Mouse (Mus musculus): ENCODE data around the gene Cyp26b1. TPM values are rescaled to one million over a fixed set of nuclear protein-coding genes. Genes with fewer than 3 reads are reported as not detected.
A peak's percentile ranks its signal among the peaks of the same experiment; 100 is the strongest.

Gene Cyp26b1
- polyA plus RNA-seq, 1 experiment from 2014 or later = 10.2 TPM

DNA sequence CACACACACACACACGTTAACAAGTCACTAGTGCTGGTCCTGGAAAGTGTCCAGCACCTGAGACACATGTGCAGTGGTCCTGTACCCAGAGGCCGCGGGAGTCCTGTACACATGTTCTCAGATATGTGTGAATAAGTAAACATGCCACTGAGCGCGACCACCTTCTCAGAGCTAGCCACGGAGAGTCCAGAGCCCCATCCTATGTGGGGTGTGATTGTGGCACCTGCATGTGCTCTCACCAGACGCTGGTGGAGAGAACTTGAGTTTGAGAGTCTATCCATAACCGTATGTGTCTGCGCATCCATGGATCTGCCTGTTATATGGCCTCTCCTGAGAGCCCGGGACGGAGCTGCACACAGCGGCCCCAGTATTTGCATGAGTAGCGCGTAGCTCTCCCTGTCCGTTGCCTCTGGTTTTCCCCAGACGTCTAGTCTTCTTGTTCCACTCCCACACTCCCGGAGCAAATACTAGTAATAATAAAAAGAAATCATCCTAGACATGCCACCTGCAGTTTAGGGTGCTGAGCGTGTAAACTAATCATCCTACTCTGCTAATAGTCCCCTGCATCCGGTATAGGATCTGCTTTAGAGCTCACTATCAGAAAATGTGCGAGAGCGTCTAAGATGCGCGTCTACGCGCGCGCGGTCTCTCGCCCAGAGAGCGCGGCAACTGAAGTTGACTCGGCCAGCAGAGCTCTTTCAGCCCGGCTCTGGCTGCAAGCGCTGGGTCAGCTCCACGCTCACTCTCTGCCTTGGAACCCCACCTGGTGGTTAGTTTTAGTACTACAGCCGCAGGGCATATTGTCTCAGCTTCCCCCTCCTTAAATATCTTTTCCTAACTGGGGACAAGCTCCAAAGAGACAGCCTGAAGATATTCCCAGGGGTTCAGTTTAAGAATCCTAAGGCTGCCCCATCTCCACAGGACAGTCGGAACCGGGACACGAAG, 3.7 kb downstream of the Cyp26b1 start:
- WGBS = 4% methylated on average over 39 of the region's 39 CpGs
- peak; percentile 70 for ATAC-seq
- Histone ChIP-seq H3K4me2 (ENCODE audit: low read length) (peak overlapping the region; percentile 87), H3K9ac (ENCODE audit: low read depth, low read length) (no peak overlapping the region), H3K27me3 (ENCODE audit: control insufficient read depth, insufficient read depth, low read depth, low read length) (peaks cover 23% of the 10 kb centered on the region), H3K4me1 (ENCODE audit: control insufficient read depth, insufficient read depth, low read length) (peaks cover 51% of the 10 kb centered on the region), H3K27ac (ENCODE audit: low read length) (no peak overlapping the region), H3K4me3 (ENCODE audit: low read depth, low read length) (peak overlapping the region; percentile 47), H3K9me3 (replicated peaks; ENCODE audit: control insufficient read depth, low read length, poor library complexity, severe bottlenecking) (no peaks in the 10 kb centered on the region), H3K36me3 (ENCODE audit: control insufficient read depth, insufficient read depth, low read length) (no peaks in the 10 kb centered on the region)

GRCm38 (mm10) chr6:84588895-84589652, 4.6 kb downstream of the Cyp26b1 start:
- ATAC-seq = no peak

GRCm38 (mm10) chr6:84588221-84588894, 5.3 kb downstream of the Cyp26b1 start:
- WGBS = under 1% methylated on average over 41 of the region's 41 CpGs
- Histone ChIP-seq H3K27me3 (ENCODE audit: control insufficient read depth, insufficient read depth, low read depth, low read length) (peaks cover 30% of the 10 kb centered on the region), H3K4me1 (ENCODE audit: control insufficient read depth, insufficient read depth, low read length) (peaks cover 62% of the 10 kb centered on the region), H3K27ac (ENCODE audit: low read length) (no peak overlapping the region), H3K36me3 (ENCODE audit: control insufficient read depth, insufficient read depth, low read length) (no peaks in the 10 kb centered on the region), H3K9ac (ENCODE audit: low read depth, low read length) (no peak overlapping the region; the same call in 1 of the 2 replicates), H3K4me2 (ENCODE audit: low read length) (peak overlapping the region; percentile 87), H3K4me3 (ENCODE audit: low read depth, low read length) (peak overlapping the region; percentile 47), H3K9me3 (replicated peaks; ENCODE audit: control insufficient read depth, low read length, poor library complexity, severe bottlenecking) (no peaks in the 10 kb centered on the region)
- ATAC-seq = no peak

More at GRCm38 (mm10) chr6:84588895-84589652, 4.6 kb downstream of the Cyp26b1 start:
- Histone ChIP-seq H3K9ac (ENCODE audit: low read depth, low read length) (peak overlapping the region; percentile 47), H3K4me2 (ENCODE audit: low read length) (peak overlapping the region; percentile 87), H3K27ac (ENCODE audit: low read length) (no peak overlapping the region), H3K36me3 (ENCODE audit: control insufficient read depth, insufficient read depth, low read length) (no peaks in the 10 kb centered on the region), H3K9me3 (replicated peaks; ENCODE audit: control insufficient read depth, low read length, poor library complexity, severe bottlenecking) (no peaks in the 10 kb centered on the region), H3K27me3 (ENCODE audit: control insufficient read depth, insufficient read depth, low read depth, low read length) (peaks cover 23% of the 10 kb centered on the region), H3K4me1 (ENCODE audit: control insufficient read depth, insufficient read depth, low read length) (peaks cover 55% of the 10 kb centered on the region), H3K4me3 (ENCODE audit: low read depth, low read length) (peak overlapping the region; percentile 47)
- under 1% methylated on average over 49 of the region's 54 CpGs for WGBS

- H3K27ac ChIP-seq (ENCODE audit: low read length) = no peak overlapping the region
- under 1% methylated on average over 51 of the region's 51 CpGs for WGBS
Observed at GRCm38 (mm10) chr6:84587471-84588101, 6.1 kb downstream of the Cyp26b1 start.

DNA sequence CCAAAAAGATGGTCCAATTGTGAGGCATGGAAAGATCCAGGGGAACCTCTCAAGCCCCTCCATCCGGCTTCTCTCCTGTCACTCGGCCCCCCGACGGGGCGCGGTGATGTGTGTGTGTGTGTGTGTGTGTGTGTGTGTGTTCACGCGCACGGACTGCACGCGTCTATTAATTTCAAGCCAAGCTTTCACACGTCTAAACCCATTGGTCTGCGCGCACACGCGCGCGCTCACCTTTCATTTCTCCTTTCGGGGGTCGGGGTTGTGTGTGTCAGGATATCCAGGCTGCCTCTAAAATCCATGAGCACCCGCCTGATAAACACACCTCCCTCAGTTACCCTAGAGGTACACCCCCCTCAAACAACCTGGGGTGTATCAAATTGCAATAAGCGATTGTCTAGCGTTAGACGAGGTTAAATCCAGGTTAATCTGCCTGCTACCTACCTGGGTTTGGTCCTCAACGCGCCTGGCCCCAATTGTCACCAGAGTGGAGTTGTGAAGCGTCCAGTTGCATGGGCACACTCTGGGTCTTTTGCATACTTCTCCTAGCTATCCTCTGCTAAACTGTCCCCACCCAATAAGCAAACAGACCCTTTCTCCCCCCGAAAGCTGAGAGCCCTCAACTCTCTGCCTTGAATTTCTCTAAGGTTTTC, 7.0 kb downstream of the Cyp26b1 start:
- Histone ChIP-seq H3K27ac (ENCODE audit: low read length) (no peak overlapping the region), H3K9ac (ENCODE audit: low read depth, low read length) (no peak overlapping the region), H3K4me2 (ENCODE audit: low read length) (peak overlapping the region; percentile 87; the same call in 1 of the 2 replicates), H3K9me3 (replicated peaks; ENCODE audit: control insufficient read depth, low read length, poor library complexity, severe bottlenecking) (no peaks in the 10 kb centered on the region), H3K36me3 (ENCODE audit: control insufficient read depth, insufficient read depth, low read length) (no peaks in the 10 kb centered on the region), H3K4me1 (ENCODE audit: control insufficient read depth, insufficient read depth, low read length) (peaks cover 65% of the 10 kb centered on the region), H3K27me3 (ENCODE audit: control insufficient read depth, insufficient read depth, low read depth, low read length) (peaks cover 46% of the 10 kb centered on the region), H3K4me3 (ENCODE audit: low read depth, low read length) (peak overlapping the region; percentile 5; the same call in 1 of the 2 replicates)
- ATAC-seq = no peak
- 2% methylated on average over 28 of the region's 28 CpGs for WGBS

More at GRCm38 (mm10) chr6:84587471-84588101, 6.1 kb downstream of the Cyp26b1 start:
- Histone ChIP-seq H3K27me3 (ENCODE audit: control insufficient read depth, insufficient read depth, low read depth, low read length) (peaks cover 37% of the 10 kb centered on the region), H3K4me1 (ENCODE audit: control insufficient read depth, insufficient read depth, low read length) (peaks cover 65% of the 10 kb centered on the region), H3K9ac (ENCODE audit: low read depth, low read length) (peak overlapping the region; percentile 48), H3K4me3 (ENCODE audit: low read depth, low read length) (peak overlapping the region; percentile 47), H3K9me3 (replicated peaks; ENCODE audit: control insufficient read depth, low read length, poor library complexity, severe bottlenecking) (no peaks in the 10 kb centered on the region), H3K4me2 (ENCODE audit: low read length) (peak overlapping the region; percentile 87), H3K36me3 (ENCODE audit: control insufficient read depth, insufficient read depth, low read length) (no peaks in the 10 kb centered on the region)
- ATAC-seq = no peak; the same call in 1 of the 2 replicates

DNA sequence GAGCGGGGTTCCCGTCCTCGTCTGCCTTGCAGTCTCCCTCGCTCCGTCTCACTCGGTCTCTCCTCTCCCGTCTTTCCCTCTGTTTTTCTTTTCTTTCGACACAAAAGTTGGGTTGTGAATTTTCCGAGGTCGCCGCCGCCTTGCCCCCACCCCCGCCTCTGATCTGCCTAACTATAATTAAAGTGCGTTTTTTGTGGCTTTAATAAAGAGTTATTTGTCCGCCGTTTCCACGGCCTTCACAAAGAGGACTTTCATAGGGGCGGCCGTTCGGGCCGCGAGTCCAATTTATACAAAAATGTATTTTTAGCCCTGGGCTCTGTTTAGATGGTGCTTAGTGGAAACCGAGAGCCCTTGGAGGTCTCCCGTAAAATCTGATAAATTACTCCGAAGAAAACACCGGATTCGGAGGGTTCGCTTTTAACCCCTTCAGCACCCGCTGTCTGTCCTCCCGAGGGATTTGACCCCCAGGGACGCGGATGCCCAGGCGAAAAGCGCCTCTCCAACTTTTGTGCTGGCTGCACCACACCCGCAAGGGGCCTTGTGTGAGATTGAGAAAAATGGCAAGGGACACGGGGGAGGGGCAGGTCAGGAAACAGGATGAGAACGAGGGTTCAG, 7.9 kb downstream of the Cyp26b1 start:
- Histone ChIP-seq H3K27me3 (ENCODE audit: control insufficient read depth, insufficient read depth, low read depth, low read length) (peaks cover 52% of the 10 kb centered on the region), H3K4me3 (ENCODE audit: low read depth, low read length) (peak overlapping the region; percentile 30), H3K27ac (ENCODE audit: low read length) (no peak overlapping the region), H3K36me3 (ENCODE audit: control insufficient read depth, insufficient read depth, low read length) (no peaks in the 10 kb centered on the region), H3K9ac (ENCODE audit: low read depth, low read length) (no peak overlapping the region), H3K4me2 (ENCODE audit: low read length) (peak overlapping the region; percentile 57), H3K9me3 (replicated peaks; ENCODE audit: control insufficient read depth, low read length, poor library complexity, severe bottlenecking) (no peaks in the 10 kb centered on the region), H3K4me1 (ENCODE audit: control insufficient read depth, insufficient read depth, low read length) (peaks cover 65% of the 10 kb centered on the region)
- ATAC-seq = no peak
- under 1% methylated on average over 37 of the region's 37 CpGs for WGBS

- Histone ChIP-seq H3K27ac (ENCODE audit: low read length) (no peak overlapping the region), H3K36me3 (ENCODE audit: control insufficient read depth, insufficient read depth, low read length) (no peaks in the 10 kb centered on the region), H3K4me1 (ENCODE audit: control insufficient read depth, insufficient read depth, low read length) (peaks cover 63% of the 10 kb centered on the region), H3K9ac (ENCODE audit: low read depth, low read length) (no peak overlapping the region), H3K4me3 (ENCODE audit: low read depth, low read length) (peak overlapping the region; percentile 30), H3K4me2 (ENCODE audit: low read length) (peak overlapping the region; percentile 57), H3K9me3 (replicated peaks; ENCODE audit: control insufficient read depth, low read length, poor library complexity, severe bottlenecking) (no peaks in the 10 kb centered on the region), H3K27me3 (ENCODE audit: control insufficient read depth, insufficient read depth, low read depth, low read length) (peaks cover 50% of the 10 kb centered on the region)
- ATAC-seq = no peak
- WGBS = 0% methylated on average over 66 of the region's 66 CpGs
Observed at GRCm38 (mm10) chr6:84584783-84585685, 8.7 kb downstream of the Cyp26b1 start.
